Mouse (Mus musculus): Measurements from ENCODE around the gene Nap1l5. TPM values are rescaled to one million over a fixed set of nuclear protein-coding genes. Genes with fewer than 3 reads are reported as not detected.
"Not testable (repeated sequence)": the region's sequence is repeated elsewhere in the genome, so short reads cannot be mapped to it uniquely, and the experiment has no call there.

The Nap1l5 gene
- polyA plus RNA-seq, 1 experiment from 2014 or later = 6.4 TPM

DNA sequence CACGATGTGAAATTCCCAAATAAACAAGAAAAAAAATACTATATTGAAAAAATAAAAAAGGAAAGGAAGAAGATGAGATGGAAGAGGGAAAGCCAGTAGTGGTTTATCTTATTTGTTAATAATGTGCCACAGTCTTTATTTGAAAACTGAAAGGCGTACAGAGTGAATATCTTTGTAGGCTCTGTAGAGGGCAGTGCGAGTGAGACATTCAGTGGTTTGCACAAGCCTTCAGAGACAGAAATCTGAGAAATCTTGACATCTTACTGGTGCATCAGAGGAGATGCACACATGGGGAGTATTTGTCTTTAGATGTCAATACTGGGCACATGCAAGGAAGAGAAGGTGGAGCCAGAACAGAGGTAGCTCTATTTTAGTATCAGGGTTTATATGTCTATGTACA lies 25.5 kb downstream of the Nap1l5 start:
- Histone ChIP-seq H3K9me3 (replicated peaks; ENCODE audit: control insufficient read depth, low read length) (no peaks in the 10 kb centered on the region), H3K4me2 (ENCODE audit: low read depth, low read length) (no peak overlapping the region), H3K27ac (replicated peaks; ENCODE audit: low read depth, low read length) (no peak overlapping the region), H3K4me3 (ENCODE audit: low read depth, low read length) (no peak overlapping the region), H3K36me3 (replicated peaks; ENCODE audit: control insufficient read depth, insufficient read depth, low read depth, low read length) (no peaks in the 10 kb centered on the region), H3K27me3 (ENCODE audit: control insufficient read depth, insufficient read depth, low read length) (no peaks in the 10 kb centered on the region), H3K9ac (replicated peaks; ENCODE audit: low read length) (no peak overlapping the region), H3K4me1 (ENCODE audit: control insufficient read depth, insufficient read depth, low read length) (no peaks in the 10 kb centered on the region)
- ATAC-seq (replicated peaks; ENCODE audit: insufficient number of reproducible peaks, low FRiP score, low TSS enrichment, low read depth) = no peak
- WGBS = 87% methylated on average over 3 of the region's 3 CpGs
- no peak for DNase-seq (ENCODE audit: low spot score)

GRCm38 (mm10) chr6:58880861-58881260 lies 26.0 kb downstream of the Nap1l5 start:
- no peak for ATAC-seq (replicated peaks; ENCODE audit: insufficient number of reproducible peaks, low FRiP score, low TSS enrichment, low read depth)
- no peak overlapping the region for H3K4me2 ChIP-seq (ENCODE audit: low read depth, low read length)
- no peaks in the 10 kb centered on the region for H3K36me3 ChIP-seq (replicated peaks; ENCODE audit: control insufficient read depth, insufficient read depth, low read depth, low read length)
- no peak overlapping the region for H3K9ac ChIP-seq (replicated peaks; ENCODE audit: low read length)
- H3K27me3 ChIP-seq (ENCODE audit: control insufficient read depth, insufficient read depth, low read length) = no peaks in the 10 kb centered on the region
- no peak for DNase-seq (ENCODE audit: low spot score)
- H3K4me1 ChIP-seq (ENCODE audit: control insufficient read depth, insufficient read depth, low read length) = no peaks in the 10 kb centered on the region
- no peak overlapping the region for H3K4me3 ChIP-seq (ENCODE audit: low read depth, low read length)
- no peak overlapping the region for H3K27ac ChIP-seq (replicated peaks; ENCODE audit: low read depth, low read length)
- H3K9me3 ChIP-seq (replicated peaks; ENCODE audit: control insufficient read depth, low read length) = no peaks in the 10 kb centered on the region
- WGBS = 84% methylated on average over 5 of the region's 5 CpGs

GRCm38 (mm10) chr6:58879987-58880386 lies 26.9 kb downstream of the Nap1l5 start:
- WGBS = 95% methylated on average over 9 of the region's 9 CpGs
- no peak overlapping the region for H3K27ac ChIP-seq (replicated peaks; ENCODE audit: low read depth, low read length)
- no peaks in the 10 kb centered on the region for H3K9me3 ChIP-seq (replicated peaks; ENCODE audit: control insufficient read depth, low read length)
- no peaks in the 10 kb centered on the region for H3K4me1 ChIP-seq (ENCODE audit: control insufficient read depth, insufficient read depth, low read length)
- no peak overlapping the region for H3K4me2 ChIP-seq (ENCODE audit: low read depth, low read length)
- H3K27me3 ChIP-seq (ENCODE audit: control insufficient read depth, insufficient read depth, low read length) = no peaks in the 10 kb centered on the region
- H3K9ac ChIP-seq (replicated peaks; ENCODE audit: low read length) = no peak overlapping the region
- DNase-seq (ENCODE audit: low spot score) (no peak), ATAC-seq (replicated peaks; ENCODE audit: insufficient number of reproducible peaks, low FRiP score, low TSS enrichment, low read depth) (peak; percentile 34; the same call in 1 of the 2 replicates)
- no peaks in the 10 kb centered on the region for H3K36me3 ChIP-seq (replicated peaks; ENCODE audit: control insufficient read depth, insufficient read depth, low read depth, low read length)
- H3K4me3 ChIP-seq (ENCODE audit: low read depth, low read length) = no peak overlapping the region

DNA sequence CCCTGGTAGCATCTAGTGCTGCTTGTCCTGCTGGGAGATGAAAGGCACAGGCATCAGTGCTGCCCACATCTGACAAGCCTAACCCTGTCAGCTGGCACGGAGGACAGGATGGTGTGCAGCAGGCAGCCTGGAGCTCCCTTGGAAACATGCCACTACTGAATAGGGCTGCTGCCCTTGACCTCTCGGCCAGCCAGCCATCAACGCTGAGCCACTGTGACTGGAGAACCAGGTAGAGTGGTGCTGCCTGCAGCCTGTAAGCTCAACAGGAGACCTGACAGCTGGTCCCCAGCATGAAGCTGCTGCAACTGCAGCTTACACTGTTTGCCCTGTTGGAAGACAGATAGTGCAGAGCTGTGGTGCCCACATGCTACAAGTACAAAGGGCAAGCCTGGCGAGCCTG lies 27.3 kb downstream of the Nap1l5 start:
- 60% methylated on average over 4 of the region's 4 CpGs for WGBS
- H3K4me1 ChIP-seq (ENCODE audit: control insufficient read depth, insufficient read depth, low read length) = no peaks in the 10 kb centered on the region
- H3K9me3 ChIP-seq (replicated peaks; ENCODE audit: control insufficient read depth, low read length) = no peaks in the 10 kb centered on the region
- H3K9ac ChIP-seq (replicated peaks; ENCODE audit: low read length) = no peak overlapping the region
- 0 out of 2 replicates have a peak, but pooled peaks have one; percentile 29 for ATAC-seq (replicated peaks; ENCODE audit: insufficient number of reproducible peaks, low FRiP score, low TSS enrichment, low read depth)
- DNase-seq (ENCODE audit: low spot score) = no peak
- no peak overlapping the region for H3K27ac ChIP-seq (replicated peaks; ENCODE audit: low read depth, low read length)
- no peak overlapping the region for H3K4me2 ChIP-seq (ENCODE audit: low read depth, low read length)
- no peaks in the 10 kb centered on the region for H3K27me3 ChIP-seq (ENCODE audit: control insufficient read depth, insufficient read depth, low read length)
- H3K36me3 ChIP-seq (replicated peaks; ENCODE audit: control insufficient read depth, insufficient read depth, low read depth, low read length) = no peaks in the 10 kb centered on the region
- H3K4me3 ChIP-seq (ENCODE audit: low read depth, low read length) = no peak overlapping the region

DNA sequence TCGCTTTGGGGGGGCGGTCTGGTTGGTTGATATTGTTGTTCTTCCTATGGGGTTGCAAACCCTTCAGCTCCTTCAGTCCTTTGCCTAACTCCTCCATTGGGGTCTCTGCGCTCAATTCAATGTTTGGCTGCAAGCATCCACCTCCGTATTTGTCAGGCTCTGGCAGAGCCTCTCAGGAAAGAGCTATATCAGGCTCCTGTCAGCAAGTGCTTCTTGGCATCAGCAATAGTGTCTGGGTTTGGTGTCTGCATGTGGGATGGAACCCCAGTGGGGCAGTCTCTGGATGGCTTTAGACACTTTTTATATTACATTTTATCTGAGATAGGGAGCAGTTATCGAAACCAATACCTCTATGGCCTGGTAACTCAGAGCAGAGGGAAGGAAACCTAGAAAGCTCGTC lies 39.0 kb downstream of the Nap1l5 start:
- H3K4me2 ChIP-seq (ENCODE audit: low read depth, low read length); H3K27me3 ChIP-seq (ENCODE audit: control insufficient read depth, insufficient read depth, low read length); H3K9me3 ChIP-seq (replicated peaks; ENCODE audit: control insufficient read depth, low read length); ATAC-seq (replicated peaks; ENCODE audit: insufficient number of reproducible peaks, low FRiP score, low TSS enrichment, low read depth); H3K36me3 ChIP-seq (replicated peaks; ENCODE audit: control insufficient read depth, insufficient read depth, low read depth, low read length); DNase-seq (ENCODE audit: low spot score); H3K9ac ChIP-seq (replicated peaks; ENCODE audit: low read length); H3K4me3 ChIP-seq (ENCODE audit: low read depth, low read length); H3K27ac ChIP-seq (replicated peaks; ENCODE audit: low read depth, low read length); H3K4me1 ChIP-seq (ENCODE audit: control insufficient read depth, insufficient read depth, low read length): not testable (repeated sequence)
- WGBS = 92% methylated on average over 6 of the region's 6 CpGs

DNA sequence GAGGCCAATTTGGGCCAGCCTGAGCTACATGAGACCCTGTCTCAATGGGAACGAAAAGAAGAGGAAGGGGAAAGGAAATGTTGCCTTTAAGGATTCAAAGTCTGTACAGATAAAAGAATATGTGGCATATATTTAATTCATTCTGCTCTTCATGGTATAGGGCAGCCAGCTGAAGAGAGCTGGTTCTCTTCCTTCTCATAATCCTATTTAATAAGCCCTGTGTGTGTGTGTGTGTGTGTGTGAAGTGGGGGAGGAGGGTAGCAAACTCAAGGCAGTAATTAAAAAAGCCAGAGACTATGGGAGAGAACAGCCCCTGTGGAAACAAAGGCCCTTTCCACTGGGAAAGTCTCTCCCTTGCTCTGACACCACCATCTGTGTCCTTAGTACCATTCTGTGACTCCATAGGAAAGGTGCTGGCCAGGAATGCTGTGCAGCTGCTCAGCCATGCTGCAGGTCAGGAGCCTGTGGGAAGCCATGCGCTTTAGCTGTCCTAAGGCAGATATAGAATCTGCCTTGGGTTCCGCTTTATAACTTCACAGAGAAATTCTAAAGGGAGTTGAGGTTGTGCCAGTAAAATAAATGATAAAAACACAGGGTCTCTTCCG lies 43.1 kb downstream of the Nap1l5 start:
- DNase-seq (ENCODE audit: low spot score) (no peak), ATAC-seq (replicated peaks; ENCODE audit: insufficient number of reproducible peaks, low FRiP score, low TSS enrichment, low read depth) (no peak)
- no peaks in the 10 kb centered on the region for H3K4me1 ChIP-seq (ENCODE audit: control insufficient read depth, insufficient read depth, low read length)
- no peaks in the 10 kb centered on the region for H3K36me3 ChIP-seq (replicated peaks; ENCODE audit: control insufficient read depth, insufficient read depth, low read depth, low read length)
- H3K27ac ChIP-seq (replicated peaks; ENCODE audit: low read depth, low read length) = no peak overlapping the region
- no peak overlapping the region for H3K9ac ChIP-seq (replicated peaks; ENCODE audit: low read length)
- H3K27me3 ChIP-seq (ENCODE audit: control insufficient read depth, insufficient read depth, low read length) = no peaks in the 10 kb centered on the region
- WGBS = 85% methylated on average over 4 of the region's 4 CpGs
- no peaks in the 10 kb centered on the region for H3K9me3 ChIP-seq (replicated peaks; ENCODE audit: control insufficient read depth, low read length)
- no peak overlapping the region for H3K4me2 ChIP-seq (ENCODE audit: low read depth, low read length)
- no peak overlapping the region for H3K4me3 ChIP-seq (ENCODE audit: low read depth, low read length)

GRCm38 (mm10) chr6:58862446-58862993 lies 44.4 kb downstream of the Nap1l5 start:
- Histone ChIP-seq H3K4me3 (ENCODE audit: low read depth, low read length) (no peak overlapping the region), H3K9me3 (replicated peaks; ENCODE audit: control insufficient read depth, low read length) (no peaks in the 10 kb centered on the region), H3K36me3 (replicated peaks; ENCODE audit: control insufficient read depth, insufficient read depth, low read depth, low read length) (no peaks in the 10 kb centered on the region), H3K4me2 (ENCODE audit: low read depth, low read length) (no peak overlapping the region), H3K27me3 (ENCODE audit: control insufficient read depth, insufficient read depth, low read length) (no peaks in the 10 kb centered on the region), H3K4me1 (ENCODE audit: control insufficient read depth, insufficient read depth, low read length) (no peaks in the 10 kb centered on the region), H3K9ac (replicated peaks; ENCODE audit: low read length) (no peak overlapping the region), H3K27ac (replicated peaks; ENCODE audit: low read depth, low read length) (no peak overlapping the region)
- peak; percentile 52; the same call in 1 of the 2 replicates for ATAC-seq (replicated peaks; ENCODE audit: insufficient number of reproducible peaks, low FRiP score, low TSS enrichment, low read depth)
- DNase-seq (ENCODE audit: low spot score) = peak; percentile 32
- WGBS = 75% methylated on average over 9 of the region's 9 CpGs

DNA sequence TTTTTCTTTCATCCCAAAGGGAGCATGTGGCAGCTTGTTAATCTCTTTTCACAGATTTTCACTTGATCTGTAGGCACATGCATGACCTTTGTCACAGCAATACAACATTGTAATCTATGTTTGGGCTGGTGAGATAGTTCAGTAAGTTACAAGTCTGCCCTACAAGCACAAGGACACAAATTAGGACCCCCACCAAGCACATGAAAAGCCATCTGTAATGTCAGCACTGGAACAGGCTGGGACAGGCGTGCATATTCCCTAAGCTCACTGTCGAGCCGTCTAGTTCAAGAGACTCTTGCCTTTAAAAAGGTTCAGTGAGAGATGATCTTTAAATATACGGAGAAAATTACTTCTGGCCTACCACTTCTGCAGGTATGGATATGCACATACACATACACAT lies 47.4 kb downstream of the Nap1l5 start:
- no peaks in the 10 kb centered on the region for H3K9me3 ChIP-seq (replicated peaks; ENCODE audit: control insufficient read depth, low read length)
- H3K4me2 ChIP-seq (ENCODE audit: low read depth, low read length) = no peak overlapping the region
- no peak overlapping the region for H3K27ac ChIP-seq (replicated peaks; ENCODE audit: low read depth, low read length)
- H3K27me3 ChIP-seq (ENCODE audit: control insufficient read depth, insufficient read depth, low read length) = no peaks in the 10 kb centered on the region
- H3K36me3 ChIP-seq (replicated peaks; ENCODE audit: control insufficient read depth, insufficient read depth, low read depth, low read length) = no peaks in the 10 kb centered on the region
- H3K4me3 ChIP-seq (ENCODE audit: low read depth, low read length) = no peak overlapping the region
- WGBS = 91% methylated on average over 4 of the region's 4 CpGs
- DNase-seq (ENCODE audit: low spot score) (no peak), ATAC-seq (replicated peaks; ENCODE audit: insufficient number of reproducible peaks, low FRiP score, low TSS enrichment, low read depth) (no peak)
- no peak overlapping the region for H3K9ac ChIP-seq (replicated peaks; ENCODE audit: low read length)
- no peaks in the 10 kb centered on the region for H3K4me1 ChIP-seq (ENCODE audit: control insufficient read depth, insufficient read depth, low read length)

Measured in embryonic facial prominence, embryonic 11.5 days (tissue).